Mouse (Mus musculus) colon, adult 2 months (tissue): Measurements from ENCODE around the gene Vmn1r203. TPM values are rescaled to one million over a fixed set of nuclear protein-coding genes. Genes with fewer than 3 reads are reported as not detected.

Experiments used
- polyA plus RNA-seq: library from polyadenylated mRNA; depleted of rRNA; stranded (reverse); fragments of >200 nt; gene quantifications from 2 replicates; pipeline ENCODE4 v1.2.3, GENCODE M21; 2012; rRNA removed

The Vmn1r203 gene
- polyA plus RNA-seq, result not detected in 2 replicates

DNA sequence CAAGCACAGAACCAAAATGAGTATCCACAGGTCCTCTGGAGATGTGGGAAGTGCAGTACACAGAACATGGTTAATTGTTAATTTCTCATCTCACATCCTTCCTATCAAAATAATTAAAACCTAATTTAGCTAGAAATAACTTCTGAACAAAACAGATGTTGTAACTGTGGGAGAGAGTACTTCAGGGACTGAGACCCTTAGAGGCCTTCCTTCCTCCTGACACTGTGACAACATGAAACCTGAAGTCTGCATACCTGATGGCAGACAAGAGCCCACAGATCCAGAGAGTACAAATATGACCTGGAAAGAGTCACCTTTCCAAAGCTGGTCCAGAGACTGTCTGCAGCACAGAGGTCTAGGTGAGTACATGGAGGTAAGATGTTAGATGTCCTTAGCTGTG is at the start of gene Vmn1r203:
Gene Vmn1r203, plus strand, starts transcription at position 301 of the 400 bp plus-strand sequence.

DNA sequence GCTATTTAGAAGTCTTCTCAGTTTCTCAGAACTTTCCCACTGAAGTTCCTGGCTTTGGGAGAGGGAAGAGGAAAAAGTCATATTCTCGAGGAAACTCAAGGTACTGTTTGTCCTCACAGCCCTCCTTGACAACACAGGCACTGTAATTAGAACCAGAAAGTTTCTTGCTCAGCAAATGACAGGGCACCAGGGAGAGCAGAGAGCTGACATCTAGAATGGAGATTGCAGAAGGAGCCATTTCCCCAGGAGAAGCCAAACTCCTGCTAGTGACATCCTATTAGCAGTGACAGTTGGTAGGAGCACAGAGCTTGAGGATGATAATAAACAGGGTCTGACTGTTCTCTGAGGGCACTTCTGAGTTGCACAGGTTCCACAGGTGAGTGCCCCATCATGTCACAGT is 46.3 kb upstream of the Vmn1r203 start, which contains the start of gene Vmn1r201:
Gene Vmn1r201, plus strand, starts transcription at position 301 of the 400 bp plus-strand sequence.

DNA sequence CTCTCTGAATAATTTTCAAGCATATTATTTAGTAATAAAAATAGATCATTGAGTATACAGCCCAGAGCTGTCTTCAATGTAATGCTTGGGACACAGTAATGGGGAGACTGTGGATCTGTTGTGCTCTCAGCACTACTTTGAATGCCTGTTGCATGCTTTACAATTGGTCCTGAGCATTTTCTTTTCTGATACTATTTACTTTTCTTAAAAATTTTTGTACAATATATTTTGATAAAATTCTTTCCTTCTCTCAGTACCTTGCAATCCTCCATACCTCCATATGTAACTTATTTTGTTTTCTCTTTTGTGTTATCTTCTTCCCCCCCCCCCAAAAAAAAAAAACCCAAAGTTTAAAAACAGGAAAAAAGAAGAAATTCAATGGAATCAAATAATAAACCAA is 12.6 kb upstream of the Vmn1r203 start, which contains the start of gene Vmn1r202:
Gene Vmn1r202, minus strand, starts transcription at position 101 of the 400 bp plus-strand sequence.

DNA sequence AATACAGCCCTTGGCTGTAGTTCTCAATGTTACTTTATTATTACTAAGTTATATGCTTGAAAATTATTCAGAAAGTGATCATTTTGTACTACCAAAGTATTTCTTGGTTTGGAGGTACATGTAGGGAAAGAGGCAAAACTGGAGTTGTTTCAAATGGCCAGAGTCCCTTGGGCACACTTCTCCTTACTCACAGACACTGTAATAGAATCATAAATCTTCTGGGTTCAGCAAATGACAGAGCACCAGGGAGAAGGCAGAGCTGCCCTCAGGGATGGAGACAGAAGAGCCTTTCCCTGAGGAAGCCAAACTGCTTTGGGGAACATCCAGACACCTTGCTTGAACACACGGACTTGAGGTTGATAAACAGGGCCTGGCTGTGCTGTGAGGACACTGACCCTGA is 35.0 kb downstream of the Vmn1r203 start, which contains the start of gene Vmn1r204:
Gene Vmn1r204, plus strand, starts transcription at position 301 of the 400 bp plus-strand sequence.

Other genes with a start within 250 kb of the Vmn1r203 start
- not detected in 2 replicates for gene Vmn1r195, start 247.6 kb upstream of the Vmn1r203 start, polyA plus RNA-seq
- not detected in 2 replicates for gene Vmn1r196, start 228.2 kb upstream of the Vmn1r203 start, polyA plus RNA-seq
- not detected in 2 replicates for gene Vmn1r197, start 193.5 kb upstream of the Vmn1r203 start, polyA plus RNA-seq
- not detected in 2 replicates for gene Vmn1r198, start 167.8 kb upstream of the Vmn1r203 start, polyA plus RNA-seq
- not detected in 2 replicates for gene Vmn1r199, start 138.3 kb upstream of the Vmn1r203 start, polyA plus RNA-seq
- not detected in 2 replicates for gene Vmn1r200, start 127.7 kb upstream of the Vmn1r203 start, polyA plus RNA-seq
- not detected in 2 replicates for gene Vmn1r201, start 46.2 kb upstream of the Vmn1r203 start, polyA plus RNA-seq
- gene Vmn1r202, start 12.7 kb upstream of the Vmn1r203 start, polyA plus RNA-seq, result not detected in 2 replicates
- not detected in 2 replicates for gene Vmn1r204, start 35.1 kb downstream of the Vmn1r203 start, polyA plus RNA-seq
- not detected in 2 replicates for gene Vmn1r205, start 74.9 kb downstream of the Vmn1r203 start, polyA plus RNA-seq
- not detected in 2 replicates for gene Vmn1r206, start 106.1 kb downstream of the Vmn1r203 start, polyA plus RNA-seq
- not detected in 2 replicates for gene Vmn1r207-ps, start 211.5 kb downstream of the Vmn1r203 start, polyA plus RNA-seq